Mouse (Mus musculus): ENCODE data around the gene Zfp773. TPM values are rescaled to one million over a fixed set of nuclear protein-coding genes. Genes with fewer than 3 reads are reported as not detected.

Zfp773 gene
- polyA plus RNA-seq (2015; fragmentation: Nextera tagmentation; extraction: Ambion mirVana), result 0.37 and 0.50 TPM in 2 replicates

GRCm38 (mm10) chr7:7136379-7136866 is at the start of gene Zfp773:
TSS of gene Zfp773 (minus strand) at chr7:7136755.

DNA sequence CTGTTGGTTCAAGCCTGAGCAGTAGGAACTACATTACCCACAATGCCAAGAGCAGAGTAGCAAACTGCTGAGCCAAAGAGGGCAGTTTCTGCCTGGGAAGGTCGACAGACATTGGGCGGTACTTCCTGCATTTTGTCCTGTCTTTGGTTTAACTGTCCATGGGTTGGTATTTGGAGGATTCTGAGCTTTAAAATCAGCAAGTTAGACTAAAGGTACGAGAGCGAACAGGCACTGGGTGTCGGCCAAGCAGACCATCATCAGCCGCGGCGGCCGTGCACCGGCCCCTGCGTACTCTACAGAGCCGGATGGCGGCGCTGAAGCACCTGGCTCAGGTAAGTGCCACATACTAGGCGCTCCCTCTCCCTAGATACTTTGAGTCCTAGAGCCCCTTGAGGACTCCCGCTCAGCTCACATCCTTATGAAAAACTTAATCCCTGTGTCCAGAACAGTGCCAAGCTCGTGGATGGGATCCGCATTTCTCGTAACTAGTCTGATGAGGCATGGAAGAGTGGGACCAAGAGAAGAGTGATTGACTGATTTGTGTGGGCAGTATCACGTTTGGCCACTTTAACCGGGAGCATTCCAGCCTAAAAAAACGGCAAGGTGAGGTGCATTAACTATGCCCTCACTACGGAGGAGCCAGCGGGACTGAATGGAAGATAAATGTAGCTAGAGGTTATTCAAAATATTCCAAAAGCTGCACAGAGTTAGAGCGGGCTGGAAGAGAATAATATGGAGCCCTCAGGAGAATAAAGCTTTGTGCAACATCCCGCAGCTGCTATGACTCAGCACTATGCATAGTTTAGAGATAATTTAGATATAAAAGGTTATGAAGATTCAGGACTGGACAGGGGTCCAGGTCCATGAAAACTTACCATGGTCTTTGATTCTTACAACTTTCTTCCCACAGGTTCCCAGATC is 34.9 kb upstream of the Zfp773 start, which contains the start of gene Zfp418:
Gene Zfp418 (plus strand): TSS at position 104 of the 921 bp plus-strand sequence.

GRCm38 (mm10) chr7:7120921-7121601 is 15.5 kb downstream of the Zfp773 start, which contains the start of gene Zfp954:
TSS of gene Zfp954 (minus strand) at chr7:7121488.

Other genes with a start within 250 kb of the Zfp773 start
- gene Aurkc, start 141.5 kb downstream of the Zfp773 start, polyA plus RNA-seq (2015; fragmentation: Nextera tagmentation; extraction: Ambion mirVana), result not detected in 2 replicates
- gene Zfp954, start 15.3 kb downstream of the Zfp773 start, polyA plus RNA-seq (2015; fragmentation: Nextera tagmentation; extraction: Ambion mirVana), result 6.0 and 7.3 TPM in 2 replicates
- 0.84 and 0.87 TPM in 2 replicates for gene Zfp418, start 34.6 kb upstream of the Zfp773 start, polyA plus RNA-seq (2015; fragmentation: Nextera tagmentation; extraction: Ambion mirVana)
- 4.9 and 6.0 TPM in 2 replicates for gene Zfp772, start 73.2 kb upstream of the Zfp773 start, polyA plus RNA-seq (2015; fragmentation: Nextera tagmentation; extraction: Ambion mirVana)
- gene Vmn2r29, start 110.6 kb upstream of the Zfp773 start, polyA plus RNA-seq (2015; fragmentation: Nextera tagmentation; extraction: Ambion mirVana), result not detected in 2 replicates
- gene Gm45844, start 141.5 kb upstream of the Zfp773 start, polyA plus RNA-seq (2015; fragmentation: Nextera tagmentation; extraction: Ambion mirVana), result 1.7 and 2.4 TPM in 2 replicates
- 35.1 and 35.6 TPM in 2 replicates for gene Clcn4, start 164.1 kb upstream of the Zfp773 start, polyA plus RNA-seq (2015; fragmentation: Nextera tagmentation; extraction: Ambion mirVana)
- not detected in 2 replicates for gene Vmn2r30, start 200.9 kb upstream of the Zfp773 start, polyA plus RNA-seq (2015; fragmentation: Nextera tagmentation; extraction: Ambion mirVana)
- gene Gm45783, start 237.8 kb upstream of the Zfp773 start, polyA plus RNA-seq (2015; fragmentation: Nextera tagmentation; extraction: Ambion mirVana), result not detected in 2 replicates

All from urinary bladder, postnatal 0 days (tissue).